Mouse (Mus musculus): Measurements from ENCODE around the gene Olfr353. TPM values are rescaled to one million over a fixed set of nuclear protein-coding genes. Genes with fewer than 3 reads are reported as not detected.

Olfr353 gene
- not detected in 2 replicates for polyA plus RNA-seq (2015; fragmentation: Nextera tagmentation; extraction: Ambion mirVana)

DNA sequence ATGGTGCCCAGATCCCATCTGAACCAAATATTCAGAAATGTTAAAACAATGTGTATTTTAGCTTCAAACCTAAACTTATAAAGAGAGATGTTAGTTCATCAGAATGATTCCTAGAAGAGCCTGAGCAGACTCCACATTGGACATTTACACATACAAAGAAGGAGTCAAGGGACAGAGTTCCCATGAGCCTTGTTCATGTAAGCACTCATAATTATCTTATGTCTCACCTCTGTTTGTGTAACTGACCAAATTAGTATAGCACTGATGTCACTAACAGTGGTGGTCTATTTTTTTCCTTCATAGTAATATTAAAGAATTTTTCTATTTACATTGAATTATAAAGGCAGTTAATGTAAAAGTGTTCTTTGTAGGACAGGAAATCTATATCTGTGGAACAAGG, at the start of gene Olfr353:
TSS of gene Olfr353 (minus strand) at position 101 of the 400 bp plus-strand sequence.

DNA sequence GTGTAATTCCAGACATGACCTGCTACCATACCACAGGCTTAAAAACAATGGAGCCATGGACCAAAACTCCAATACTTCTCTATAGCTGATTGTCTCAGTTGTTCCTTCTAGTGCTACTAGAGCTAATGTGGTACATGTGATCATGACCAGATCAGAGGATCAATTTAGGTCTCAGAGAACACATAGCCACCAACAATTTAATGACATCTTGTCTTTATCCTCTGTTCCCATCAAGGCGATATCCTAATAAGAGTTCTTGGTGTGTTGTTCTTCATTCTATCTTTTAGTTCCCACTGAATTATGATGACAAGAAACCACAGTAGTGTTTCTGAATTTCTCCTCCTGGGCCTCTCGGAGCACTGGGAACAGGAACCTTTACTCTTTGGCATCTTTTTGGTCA, 44.1 kb upstream of the Olfr353 start, which contains the start of gene Olfr356:
TSS of gene Olfr356 (plus strand) at position 301 of the 400 bp plus-strand sequence.

DNA sequence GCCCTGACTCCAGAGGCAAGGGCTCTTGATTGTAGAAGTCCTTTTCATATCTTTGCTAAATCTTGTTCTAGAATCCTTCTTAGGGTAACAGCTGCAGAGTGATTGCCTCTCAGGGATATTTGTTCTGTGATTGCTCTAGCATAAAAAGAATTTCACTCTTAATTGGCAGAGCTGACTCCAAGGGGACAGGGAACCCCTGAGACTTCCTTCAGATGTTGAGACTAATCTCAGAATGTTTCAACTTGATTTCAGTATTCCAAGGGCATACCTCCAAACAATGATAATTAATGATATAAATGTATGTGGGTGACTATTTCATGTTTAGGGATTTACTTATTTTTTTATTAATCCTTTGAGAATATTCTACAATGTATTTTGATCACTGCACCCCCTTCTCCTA, 36.1 kb upstream of the Olfr353 start, which contains the start of gene Olfr355:
TSS of gene Olfr355 (minus strand) at position 101 of the 400 bp plus-strand sequence.

DNA sequence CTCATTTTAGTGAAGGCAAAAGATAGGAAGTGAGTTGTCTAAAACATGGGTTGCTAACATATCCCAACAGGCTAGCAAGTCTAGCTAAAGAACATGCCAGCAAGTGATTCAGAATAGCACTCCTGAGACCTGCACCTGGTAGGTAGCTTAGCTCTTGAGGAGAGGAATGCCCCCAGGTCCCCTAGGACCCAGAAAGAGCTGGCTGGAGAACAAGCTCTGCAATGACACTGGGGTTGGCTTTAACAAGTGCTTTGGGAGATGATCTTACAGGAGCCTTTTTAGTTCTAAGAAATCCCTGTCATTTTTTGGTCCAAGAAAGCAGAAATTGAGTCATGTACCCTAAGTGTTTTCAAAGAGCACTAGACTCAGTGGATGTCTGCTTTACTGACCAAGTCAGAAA, 12.6 kb upstream of the Olfr353 start, which contains the start of gene Olfr354:
TSS of gene Olfr354 (plus strand) at position 301 of the 400 bp plus-strand sequence.

DNA sequence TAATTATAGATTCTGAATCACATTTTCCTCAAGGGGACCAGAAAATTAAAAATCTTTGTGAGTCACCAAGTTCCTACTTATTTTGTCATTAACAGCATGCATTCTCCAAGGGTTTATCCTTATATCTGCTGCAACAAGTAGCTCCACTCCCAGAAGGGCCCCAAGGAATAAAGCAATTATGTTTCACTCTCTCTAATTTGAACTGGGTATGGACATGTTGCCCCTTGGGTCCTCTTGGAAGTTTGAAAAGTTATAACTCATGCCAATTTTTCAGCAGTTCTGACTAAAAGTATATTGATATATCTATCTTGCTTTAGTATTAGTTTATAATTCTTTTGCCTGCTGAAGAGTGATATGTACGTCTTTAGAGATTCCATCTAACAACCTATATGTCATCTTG, 24.6 kb downstream of the Olfr353 start, which contains the start of gene Olfr352:
TSS of gene Olfr352 (plus strand) at position 301 of the 400 bp plus-strand sequence.

DNA sequence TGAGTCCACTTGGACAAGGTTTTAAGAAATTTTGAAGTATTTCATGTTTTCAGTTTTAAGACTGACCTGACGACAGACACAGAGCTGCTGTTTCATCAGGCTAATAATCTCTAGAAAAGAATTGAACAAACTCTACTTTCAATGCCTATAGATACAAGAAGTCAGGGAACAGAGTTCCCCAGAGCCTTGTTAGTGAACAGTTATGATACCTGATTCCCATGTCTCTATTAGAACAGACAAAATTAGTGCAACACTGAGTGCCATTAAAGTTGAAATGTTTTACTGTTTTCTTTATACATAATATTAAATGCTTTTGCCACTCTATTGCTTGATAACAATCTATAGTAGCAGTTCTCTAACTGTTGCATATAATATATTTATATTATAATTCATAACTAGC, 30.2 kb downstream of the Olfr353 start, which contains the start of gene Olfr351:
TSS of gene Olfr351 (minus strand) at position 101 of the 400 bp plus-strand sequence.

DNA sequence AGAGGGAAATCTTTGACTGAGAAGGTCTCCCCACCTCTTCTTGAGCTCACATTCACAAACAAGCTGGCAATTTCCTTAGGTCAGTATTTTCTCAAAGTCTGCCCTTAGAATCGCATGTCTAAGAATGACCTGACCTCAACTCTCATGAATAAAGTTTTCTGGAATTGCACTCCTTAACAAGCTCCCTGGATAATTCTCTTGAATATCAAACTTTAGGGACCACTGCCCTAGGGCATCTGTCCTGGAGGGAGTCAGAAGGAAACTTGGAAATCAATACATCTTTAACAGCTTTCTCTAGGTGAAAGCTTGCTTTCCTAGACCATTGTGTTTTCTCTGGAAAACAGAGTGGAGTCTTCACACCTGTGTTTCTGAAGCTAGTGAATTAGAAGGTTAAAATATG, 46.7 kb downstream of the Olfr353 start, which contains the start of gene Olfr350:
TSS of gene Olfr350 (plus strand) at position 301 of the 400 bp plus-strand sequence.

Other genes starting within 250 kb of the Olfr353 start
- not detected in 2 replicates for gene Olfr346, start 207.1 kb downstream of the Olfr353 start, polyA plus RNA-seq (2015; fragmentation: Nextera tagmentation; extraction: Ambion mirVana)
- not detected in 2 replicates for gene Olfr347, start 161.0 kb downstream of the Olfr353 start, polyA plus RNA-seq (2015; fragmentation: Nextera tagmentation; extraction: Ambion mirVana)
- gene Olfr348, start 108.7 kb downstream of the Olfr353 start, polyA plus RNA-seq (2015; fragmentation: Nextera tagmentation; extraction: Ambion mirVana): not detected in 2 replicates
- not detected in 2 replicates for gene Olfr50, start 102.4 kb downstream of the Olfr353 start, polyA plus RNA-seq (2015; fragmentation: Nextera tagmentation; extraction: Ambion mirVana)
- not detected in 2 replicates for gene Olfr3, start 75.9 kb downstream of the Olfr353 start, polyA plus RNA-seq (2015; fragmentation: Nextera tagmentation; extraction: Ambion mirVana)
- not detected in 2 replicates for gene Olfr350, start 46.6 kb downstream of the Olfr353 start, polyA plus RNA-seq (2015; fragmentation: Nextera tagmentation; extraction: Ambion mirVana)
- gene Olfr351, start 30.3 kb downstream of the Olfr353 start, polyA plus RNA-seq (2015; fragmentation: Nextera tagmentation; extraction: Ambion mirVana): not detected in 2 replicates
- gene Olfr352, start 24.5 kb downstream of the Olfr353 start, polyA plus RNA-seq (2015; fragmentation: Nextera tagmentation; extraction: Ambion mirVana): not detected in 2 replicates
- gene Olfr354, start 12.7 kb upstream of the Olfr353 start, polyA plus RNA-seq (2015; fragmentation: Nextera tagmentation; extraction: Ambion mirVana): not detected in 2 replicates
- not detected in 2 replicates for gene Olfr355, start 36.0 kb upstream of the Olfr353 start, polyA plus RNA-seq (2015; fragmentation: Nextera tagmentation; extraction: Ambion mirVana)
- not detected in 2 replicates for gene Olfr356, start 44.2 kb upstream of the Olfr353 start, polyA plus RNA-seq (2015; fragmentation: Nextera tagmentation; extraction: Ambion mirVana)
- not detected in 2 replicates for gene Olfr357, start 100.9 kb upstream of the Olfr353 start, polyA plus RNA-seq (2015; fragmentation: Nextera tagmentation; extraction: Ambion mirVana)
- gene Olfr358, start 116.4 kb upstream of the Olfr353 start, polyA plus RNA-seq (2015; fragmentation: Nextera tagmentation; extraction: Ambion mirVana): not detected in 2 replicates
- gene Olfr360, start 172.8 kb upstream of the Olfr353 start, polyA plus RNA-seq (2015; fragmentation: Nextera tagmentation; extraction: Ambion mirVana): not detected in 2 replicates
- gene Olfr361, start 196.4 kb upstream of the Olfr353 start, polyA plus RNA-seq (2015; fragmentation: Nextera tagmentation; extraction: Ambion mirVana): not detected in 2 replicates
- gene Olfr362, start 225.0 kb upstream of the Olfr353 start, polyA plus RNA-seq (2015; fragmentation: Nextera tagmentation; extraction: Ambion mirVana): not detected in 2 replicates
- not detected in 2 replicates for gene Olfr364-ps1, start 246.4 kb upstream of the Olfr353 start, polyA plus RNA-seq (2015; fragmentation: Nextera tagmentation; extraction: Ambion mirVana)